Mouse (Mus musculus): ENCODE data around the gene Slc6a5. TPM values are rescaled to one million over a fixed set of nuclear protein-coding genes. Genes with fewer than 3 reads are reported as not detected.

Slc6a5 gene
- total RNA-seq (2012; rRNA removed) (not detected in 2 replicates), polyA plus RNA-seq (2012; ENCODE audit: insufficient read depth in 1 of 2, insufficient read length in 2 of 2, low read depth in 1 of 2, low replicate concordance in 2 of 2, missing spikeins in 1 of 2) (not detected)

GRCm38 (mm10) chr7:49909850-49910249 is at the start of gene Slc6a5:
Gene Slc6a5, plus strand, starts transcription at chr7:49910146.
- Histone ChIP-seq H3K9me3 (replicated peaks; ENCODE audit: insufficient read depth, low read length) (no peaks in the 10 kb centered on the region), H3K79me2 (ENCODE audit: control insufficient read depth, insufficient read depth, low read length, poor library complexity) (no peaks in the 10 kb centered on the region), H3K27me3 (ENCODE audit: control insufficient read depth in 1 of 2, insufficient read depth in 2 of 2, low read length in 2 of 2) (no peaks in the 10 kb centered on the region)

GRCm38 (mm10) chr7:49861196-49861595 is 48.8 kb upstream of the Slc6a5 start:
- Histone ChIP-seq H3K36me3 (ENCODE audit: control insufficient read depth in 1 of 2, insufficient read depth in 2 of 2, low read length in 2 of 2) (peaks cover 7 to 11% of the 10 kb centered on the region in 2 experiments), H3K27ac (ENCODE audit: control insufficient read depth, low read depth, low read length) (no peak overlapping the region), H3K9me3 (replicated peaks; ENCODE audit: insufficient read depth, low read length) (no peaks in the 10 kb centered on the region), H3K4me3 (ENCODE audit: control insufficient read depth in 1 of 2, insufficient read depth in 1 of 2, low read depth in 2 of 2, low read length in 2 of 2) (no peak overlapping the region), H3K4me1 (ENCODE audit: control insufficient read depth in 1 of 2, insufficient read depth in 2 of 2, low read length in 2 of 2) (peaks cover 0 to 4% of the 10 kb centered on the region in 2 experiments; a peak in 2 of 4 replicates), H3K27me3 (ENCODE audit: control insufficient read depth in 1 of 2, insufficient read depth in 2 of 2, low read length in 2 of 2) (no peaks in the 10 kb centered on the region), H3K9ac (ENCODE audit: control insufficient read depth, low read depth, low read length, poor library complexity, severe bottlenecking) (no peak overlapping the region), H3K79me2 (ENCODE audit: control insufficient read depth, insufficient read depth, low read length, poor library complexity) (no peaks in the 10 kb centered on the region)
- no peak for DNase-seq (ENCODE audit: low read depth, low spot score)
- TF ChIP-seq POLR2A (IDR thresholded peaks at IDR 0.05; ENCODE audit: control insufficient read depth in 1 of 2, insufficient read depth in 1 of 2, low read depth in 1 of 2, low read length in 2 of 2, poor library complexity in 1 of 2): no peak
- no peak for TF ChIP-seq UBTF (IDR thresholded peaks at IDR 0.05; ENCODE audit: borderline replicate concordance, insufficient read depth, low read depth, low read length)
- TF ChIP-seq USF2 (IDR thresholded peaks at IDR 0.05; ENCODE audit: borderline replicate concordance in 1 of 2, insufficient read depth in 1 of 2, low read depth in 1 of 2, low read length in 2 of 2): no peak
- no peak for TF ChIP-seq SIN3A (IDR thresholded peaks at IDR 0.05; ENCODE audit: low read length)
- no peak for TF ChIP-seq ZKSCAN1 (IDR thresholded peaks at IDR 0.05; ENCODE audit: low read depth, low read length)
- TF ChIP-seq POLR2AphosphoS2 (IDR thresholded peaks at IDR 0.05; ENCODE audit: low read length): no peak
- no peak for TF ChIP-seq USF1 (IDR thresholded peaks at IDR 0.05; ENCODE audit: low read depth, low read length)
- no peak for TF ChIP-seq BHLHE40 (IDR thresholded peaks at IDR 0.05; ENCODE audit: borderline replicate concordance, low read depth, low read length)
- TF ChIP-seq MXI1 (IDR thresholded peaks at IDR 0.05; ENCODE audit: low read depth, low read length): no peak
- TF ChIP-seq ETS1 (IDR thresholded peaks at IDR 0.05; ENCODE audit: low read depth, low read length): no peak
- TF ChIP-seq MAX (IDR thresholded peaks at IDR 0.05; ENCODE audit: low read length): no peak
- no peak for TF ChIP-seq CHD1 (IDR thresholded peaks at IDR 0.05; ENCODE audit: low read depth, low read length)
- no peak for TF ChIP-seq TAL1 (IDR thresholded peaks at IDR 0.05; ENCODE audit: low read length)
- no peak for TF ChIP-seq GATA1 (IDR thresholded peaks at IDR 0.05; ENCODE audit: low read depth, low read length)
- TF ChIP-seq MYC (IDR thresholded peaks at IDR 0.05; ENCODE audit: low read depth, low read length): no peak
- no peak for TF ChIP-seq CHD2 (IDR thresholded peaks at IDR 0.05; ENCODE audit: low read length)
- no peak for TF ChIP-seq ZNF384 (IDR thresholded peaks at IDR 0.05; ENCODE audit: low read depth, low read length)
- no peak for TF ChIP-seq HCFC1 (IDR thresholded peaks at IDR 0.05; ENCODE audit: low read depth, low read length)
- no peak for TF ChIP-seq EP300 (IDR thresholded peaks at IDR 0.05; ENCODE audit: low read depth in 1 of 2, low read length in 2 of 2)
- no peak for TF ChIP-seq SMC3 (IDR thresholded peaks at IDR 0.05; ENCODE audit: low read depth, low read length)

More at GRCm38 (mm10) chr7:49909850-49910249, at the start of gene Slc6a5:
- H3K9ac ChIP-seq (ENCODE audit: control insufficient read depth, low read depth, low read length, poor library complexity, severe bottlenecking): no peak within 1 kb of the TSS
- no peak for DNase-seq (ENCODE audit: low read depth, low spot score)
- no peaks in the 10 kb centered on the region for H3K4me1 ChIP-seq (ENCODE audit: control insufficient read depth in 1 of 2, insufficient read depth in 2 of 2, low read length in 2 of 2)
- H3K4me3 ChIP-seq (ENCODE audit: control insufficient read depth in 1 of 2, insufficient read depth in 1 of 2, low read depth in 2 of 2, low read length in 2 of 2): no peak within 1 kb of the TSS
- no peak within 1 kb of the TSS for H3K27ac ChIP-seq (ENCODE audit: control insufficient read depth, low read depth, low read length)
- TF ChIP-seq SMC3 (IDR thresholded peaks at IDR 0.05; ENCODE audit: low read depth, low read length) (no peak), CTCF (IDR thresholded peaks at IDR 0.05 in 2 of 3, conservative IDR thresholded peaks at IDR 0.05 in 1 of 3; ENCODE audit: control insufficient read depth in 1 of 3, insufficient read depth in 1 of 3, low read depth in 2 of 3, low read length in 3 of 3, poor library complexity in 1 of 3, severe bottlenecking in 1 of 3) (no peak), GABPA (IDR thresholded peaks at IDR 0.05; ENCODE audit: low read depth, low read length) (no peak), RAD21 (IDR thresholded peaks at IDR 0.05; ENCODE audit: low read depth, low read length) (no peak), UBTF (IDR thresholded peaks at IDR 0.05; ENCODE audit: borderline replicate concordance, insufficient read depth, low read depth, low read length) (no peak), MYB (IDR thresholded peaks at IDR 0.05; ENCODE audit: low read depth, low read length) (no peak), ZC3H11A (IDR thresholded peaks at IDR 0.05; ENCODE audit: low read depth, low read length) (no peak), SIN3A (IDR thresholded peaks at IDR 0.05; ENCODE audit: low read length) (no peak), USF2 (IDR thresholded peaks at IDR 0.05; ENCODE audit: borderline replicate concordance in 1 of 2, insufficient read depth in 1 of 2, low read depth in 1 of 2, low read length in 2 of 2) (no peak), HCFC1 (IDR thresholded peaks at IDR 0.05; ENCODE audit: low read depth, low read length) (no peak), ZKSCAN1 (IDR thresholded peaks at IDR 0.05; ENCODE audit: low read depth, low read length) (no peak), TAL1 (IDR thresholded peaks at IDR 0.05; ENCODE audit: low read length) (no peak), EP300 (IDR thresholded peaks at IDR 0.05; ENCODE audit: low read depth in 1 of 2, low read length in 2 of 2) (no peak), CHD1 (IDR thresholded peaks at IDR 0.05; ENCODE audit: low read depth, low read length) (no peak), GATA1 (IDR thresholded peaks at IDR 0.05; ENCODE audit: low read depth, low read length) (no peak), MXI1 (IDR thresholded peaks at IDR 0.05; ENCODE audit: low read depth, low read length) (no peak), NRF1 (IDR thresholded peaks at IDR 0.05; ENCODE audit: insufficient read depth, low read depth, low read length, poor library complexity, severe bottlenecking) (no peak), USF1 (IDR thresholded peaks at IDR 0.05; ENCODE audit: low read depth, low read length) (no peak)
- H3K36me3 ChIP-seq (ENCODE audit: control insufficient read depth in 1 of 2, insufficient read depth in 2 of 2, low read length in 2 of 2): no peaks in the 10 kb centered on the region

Data from MEL (cell line).